Mouse (Mus musculus): ENCODE results near the gene Sertad4.
A peak's percentile ranks its signal among the peaks of the same experiment; 100 is the strongest.

Sertad4 gene

DNA sequence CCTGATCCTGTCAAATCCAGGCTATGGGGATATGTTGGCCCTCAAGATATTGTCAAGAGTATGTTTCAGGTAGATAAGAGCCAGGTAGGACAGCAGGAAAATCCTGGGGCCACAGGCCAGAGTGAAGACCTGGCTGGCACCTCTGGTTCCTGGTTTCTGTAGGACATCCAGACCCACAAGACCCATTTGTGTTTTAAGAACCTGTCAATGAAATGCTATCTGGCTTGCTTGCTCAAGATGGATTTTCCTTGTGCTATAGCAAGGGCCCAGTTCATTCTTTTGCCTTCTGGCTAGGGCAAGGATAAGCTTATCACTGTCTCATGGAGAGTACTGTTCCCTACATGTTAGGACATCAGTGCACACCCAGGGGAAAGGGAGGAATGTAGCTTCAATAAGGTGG lies 3.5 kb downstream of the Sertad4 start:
- no peak for ATAC-seq (ENCODE audit: low TSS enrichment)

DNA sequence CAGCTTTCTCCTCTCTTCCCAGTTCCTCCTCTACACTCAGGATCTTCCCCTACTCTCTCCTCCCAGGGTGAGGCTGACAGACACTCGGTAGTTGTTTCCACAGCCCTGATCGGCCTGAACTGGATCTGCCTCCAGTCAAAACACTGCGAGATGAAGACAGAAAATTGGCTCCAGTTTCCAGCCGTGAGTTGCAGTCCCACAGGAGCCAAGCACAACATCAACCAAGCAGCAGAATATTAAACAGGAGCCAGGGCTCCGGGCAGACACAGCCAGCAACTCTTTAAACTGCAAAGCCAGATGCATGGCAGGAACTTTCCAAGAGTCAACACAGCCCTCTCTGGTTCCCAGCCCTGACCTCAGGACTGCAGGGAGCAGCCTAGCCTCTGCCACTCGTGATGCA lies 3.9 kb downstream of the Sertad4 start:
- no peak for ATAC-seq (ENCODE audit: low TSS enrichment)

DNA sequence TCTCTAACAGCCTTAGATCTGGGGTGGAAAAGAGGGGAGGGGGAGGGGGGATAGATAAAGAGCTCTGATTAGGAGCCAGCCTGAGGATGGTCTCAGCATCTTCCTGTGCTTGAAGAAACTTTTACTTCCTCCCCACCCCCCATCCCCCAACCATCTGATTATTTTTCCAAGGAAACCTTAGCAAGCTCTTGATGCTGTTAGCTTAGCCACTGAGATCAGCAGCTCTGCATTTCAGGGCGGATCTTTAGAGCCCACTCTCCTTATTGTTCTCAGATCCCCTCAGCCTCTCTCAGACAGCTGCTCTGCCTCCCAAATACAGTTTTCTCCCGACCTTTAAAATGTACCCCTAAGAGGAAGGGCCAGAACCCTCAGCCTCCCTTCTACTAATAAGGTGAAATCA lies 4.4 kb downstream of the Sertad4 start:
- no peak for ATAC-seq (ENCODE audit: low TSS enrichment)

DNA sequence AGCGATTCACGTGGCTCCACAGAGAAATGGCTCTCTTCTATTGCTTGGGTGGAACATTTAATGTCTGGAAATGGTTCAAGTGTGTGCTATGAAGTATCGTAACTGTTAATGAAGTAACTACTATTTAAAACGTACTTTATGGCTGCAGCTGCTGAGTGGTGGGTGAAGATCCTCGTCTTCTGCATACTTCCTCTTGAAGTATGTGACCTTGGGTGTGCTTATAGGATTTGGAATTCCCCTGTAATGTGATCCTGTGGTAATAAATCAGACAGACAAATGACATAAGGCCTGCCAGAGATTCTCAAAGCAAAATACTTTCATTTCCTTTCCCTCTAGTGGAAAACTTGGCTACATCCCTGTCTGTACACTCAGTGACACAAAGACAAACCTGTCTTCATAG lies 5.9 kb downstream of the Sertad4 start:
- ATAC-seq (ENCODE audit: low TSS enrichment) = no peak

DNA sequence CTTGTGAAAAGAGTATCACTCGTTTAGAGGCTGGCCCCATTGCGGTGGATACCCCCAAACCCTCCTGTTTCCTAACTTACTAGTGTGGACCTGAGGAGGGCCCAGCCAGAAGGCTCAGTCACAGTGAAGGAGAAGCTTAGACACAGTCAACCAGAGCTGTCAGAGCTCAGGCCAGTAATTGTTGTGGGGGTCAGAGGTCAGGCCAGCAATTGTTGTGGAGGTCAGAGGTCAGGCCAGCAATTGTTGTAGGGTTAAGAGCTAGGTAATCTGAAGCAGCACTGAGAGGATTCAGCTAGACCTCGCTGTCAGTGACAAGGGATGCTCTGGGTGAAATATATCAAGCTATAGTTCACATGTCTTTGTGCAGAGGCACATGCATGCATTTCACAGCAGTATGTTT lies 8.3 kb downstream of the Sertad4 start:
- ATAC-seq (ENCODE audit: low TSS enrichment) = no peak

DNA sequence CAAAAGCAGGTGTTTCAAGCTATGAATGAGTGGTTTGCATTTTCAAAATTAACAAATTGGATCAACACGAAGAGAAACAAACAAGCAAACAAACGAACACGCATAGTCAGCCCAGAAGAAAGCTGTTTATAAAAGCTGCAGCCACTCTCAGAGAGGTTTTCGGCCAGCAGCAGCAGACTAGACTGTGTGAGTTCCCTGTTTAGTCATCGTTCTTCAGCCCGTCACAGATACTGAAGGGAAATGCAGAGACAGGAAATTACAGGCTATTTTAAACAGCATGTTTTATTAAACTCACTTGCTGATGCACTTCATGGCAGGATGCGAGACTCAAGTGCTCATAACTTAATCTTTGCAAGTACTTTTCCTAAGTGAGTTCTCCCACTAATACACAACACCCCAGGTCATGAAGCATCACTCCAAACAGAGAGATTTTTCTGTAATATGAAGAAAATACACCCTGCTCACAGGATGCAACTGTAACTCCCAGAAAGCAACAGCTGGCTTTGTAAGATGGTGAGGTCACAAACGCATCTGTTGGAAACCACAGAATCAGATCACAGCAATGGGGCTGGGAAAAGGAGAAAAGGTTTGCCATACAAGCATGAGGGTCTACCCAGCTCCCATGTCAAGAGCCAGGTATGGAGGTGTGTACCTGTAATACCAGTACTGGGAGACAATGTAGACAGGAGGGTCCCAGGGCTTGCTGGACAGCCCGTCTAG lies 14.3 kb downstream of the Sertad4 start:
- ATAC-seq (ENCODE audit: low TSS enrichment) = peak; percentile 73

DNA sequence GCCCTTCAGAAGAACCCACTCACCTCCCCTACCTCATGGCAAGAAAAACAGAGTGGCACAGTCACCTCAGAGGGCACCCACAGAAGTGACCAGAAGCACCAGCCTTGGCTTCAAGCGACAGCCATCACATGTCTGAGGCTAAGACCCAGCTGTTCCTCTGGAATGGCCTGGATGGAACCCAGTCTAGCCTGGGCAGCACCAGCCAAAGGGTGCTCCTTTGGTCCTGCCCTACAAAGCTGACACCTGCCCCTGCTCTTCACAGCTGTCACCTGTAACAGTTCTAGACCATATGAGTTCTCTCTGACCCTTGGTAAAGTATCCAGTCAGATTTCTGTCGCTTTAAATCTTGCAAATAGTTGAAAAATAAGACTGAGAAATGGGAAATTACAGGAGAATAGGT lies 14.9 kb downstream of the Sertad4 start:
- no peak for ATAC-seq (ENCODE audit: low TSS enrichment)

DNA sequence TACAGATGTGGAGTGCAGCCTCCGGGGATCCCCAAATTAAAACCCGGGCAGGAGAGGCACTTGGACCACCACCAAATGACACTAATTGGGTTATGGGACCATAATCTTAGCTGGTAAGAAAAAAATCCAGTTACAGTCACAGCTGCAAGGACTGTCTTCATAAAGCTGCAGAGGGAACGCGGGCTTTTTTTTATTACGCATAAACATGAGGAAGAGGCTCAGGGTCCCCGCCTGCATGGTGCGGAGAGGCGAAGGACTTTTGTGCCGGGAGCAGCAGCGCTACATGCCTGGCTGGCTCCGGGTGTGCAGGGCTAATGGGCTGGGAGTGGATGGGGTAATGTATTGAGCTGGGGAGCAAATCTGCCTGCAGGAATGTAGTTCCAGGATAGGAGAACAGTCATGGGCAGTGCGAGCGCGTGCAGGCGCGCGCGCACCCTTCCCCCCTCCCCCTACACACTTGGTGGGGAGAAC lies 20.3 kb downstream of the Sertad4 start:
- ATAC-seq (ENCODE audit: low TSS enrichment) = peak; percentile 75

DNA sequence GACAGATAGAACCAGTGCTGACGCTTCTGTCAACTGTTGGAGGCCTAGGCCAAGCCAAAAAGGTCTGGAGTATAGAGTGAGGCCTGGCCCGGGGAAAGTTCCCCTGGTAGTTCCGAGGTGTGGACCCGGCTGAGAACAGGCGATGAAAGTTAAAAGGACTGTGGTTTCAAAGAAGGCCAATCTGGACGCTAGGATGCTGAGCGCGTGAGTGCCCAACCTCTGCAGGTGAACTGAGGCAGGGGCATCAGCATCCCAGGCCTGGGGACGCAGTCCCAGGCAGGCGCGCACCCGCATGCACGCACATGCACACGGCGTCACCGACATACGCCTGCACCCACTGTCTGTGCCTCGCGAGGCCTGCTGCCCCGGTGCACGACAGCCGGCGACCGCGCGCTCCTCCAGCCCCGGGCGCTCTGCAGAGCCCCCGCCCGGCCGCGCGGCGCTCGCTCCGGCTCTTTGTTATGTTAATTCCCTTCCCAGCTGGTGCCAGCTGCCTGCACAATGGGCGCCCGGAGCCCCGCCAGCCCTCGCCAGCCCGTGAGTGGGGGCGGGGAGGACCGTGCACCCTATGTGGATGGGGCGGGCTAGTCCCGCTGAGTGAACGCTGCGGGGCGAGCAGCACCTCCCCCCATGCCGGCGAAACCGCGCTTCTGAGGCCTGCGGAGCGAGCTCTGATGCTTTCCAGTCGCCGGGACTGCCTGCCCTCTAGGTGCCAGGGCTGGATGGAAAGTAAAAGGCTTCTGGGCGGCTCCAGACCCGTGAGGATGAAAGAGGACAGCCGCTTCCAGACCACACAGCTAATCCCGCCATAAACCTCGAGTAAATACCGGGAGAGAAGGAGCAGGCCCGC lies 21.0 kb downstream of the Sertad4 start:
- peak; percentile 78 for ATAC-seq (ENCODE audit: low TSS enrichment)

DNA sequence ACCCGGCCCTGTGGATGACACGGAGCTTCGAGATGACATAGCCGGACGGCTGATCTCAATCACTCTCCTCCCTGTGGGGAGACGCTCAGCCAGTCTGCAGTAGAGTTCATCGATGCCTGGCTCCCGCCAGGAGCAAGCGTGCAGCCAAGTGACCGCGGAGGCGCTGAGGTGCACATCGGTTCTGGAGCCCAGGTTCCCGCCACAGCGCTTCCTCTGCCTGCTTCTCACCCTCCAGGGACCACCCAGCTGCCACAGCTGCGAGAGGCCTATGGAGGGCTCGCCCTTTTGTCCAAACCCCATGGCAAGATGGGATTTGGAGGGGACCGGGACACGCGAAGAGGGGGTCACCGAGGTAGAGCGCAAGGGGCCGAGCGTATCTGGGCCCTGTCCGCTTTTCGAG lies 22.0 kb downstream of the Sertad4 start:
- no peak for ATAC-seq (ENCODE audit: low TSS enrichment)

DNA sequence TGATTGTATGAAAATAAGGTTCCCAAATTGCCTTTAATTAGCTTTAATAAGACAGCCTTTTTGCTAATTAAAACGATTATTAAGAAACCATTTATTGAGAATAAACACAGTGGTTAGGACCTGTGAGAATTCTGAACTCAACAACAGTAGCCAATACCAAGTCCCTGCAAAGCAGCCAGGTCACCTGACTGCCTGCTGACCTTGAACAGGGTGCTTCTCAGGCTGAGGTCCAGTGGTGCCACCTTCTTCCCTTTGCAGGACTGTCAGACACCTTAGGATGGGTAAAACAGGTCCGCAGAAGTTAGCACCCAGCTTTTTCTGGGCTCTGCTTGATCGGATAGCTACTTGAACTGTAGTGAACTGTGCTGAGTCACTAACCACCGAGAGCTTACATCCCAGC lies 22.5 kb downstream of the Sertad4 start:
- no peak for ATAC-seq (ENCODE audit: low TSS enrichment)

DNA sequence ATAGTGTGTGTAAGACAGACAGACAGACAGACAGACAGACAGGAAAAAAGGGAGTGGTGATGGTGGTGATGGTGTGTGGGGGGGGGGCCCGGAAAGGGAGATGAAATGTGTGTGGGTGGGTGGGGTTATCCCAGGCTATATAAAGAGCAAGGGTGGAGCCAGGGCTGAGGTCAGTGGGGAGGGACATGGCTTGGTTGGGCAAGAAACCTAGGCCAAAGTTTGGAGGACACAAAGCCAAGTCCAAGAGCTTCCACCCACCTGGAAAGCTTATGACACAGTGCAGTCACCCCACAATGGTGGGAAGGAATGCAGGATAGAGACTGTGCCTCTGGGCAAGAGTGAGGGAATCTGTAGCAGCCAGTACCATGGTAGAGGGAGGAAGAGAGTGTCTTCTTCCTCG lies 23.2 kb downstream of the Sertad4 start:
- no peak for ATAC-seq (ENCODE audit: low TSS enrichment)

DNA sequence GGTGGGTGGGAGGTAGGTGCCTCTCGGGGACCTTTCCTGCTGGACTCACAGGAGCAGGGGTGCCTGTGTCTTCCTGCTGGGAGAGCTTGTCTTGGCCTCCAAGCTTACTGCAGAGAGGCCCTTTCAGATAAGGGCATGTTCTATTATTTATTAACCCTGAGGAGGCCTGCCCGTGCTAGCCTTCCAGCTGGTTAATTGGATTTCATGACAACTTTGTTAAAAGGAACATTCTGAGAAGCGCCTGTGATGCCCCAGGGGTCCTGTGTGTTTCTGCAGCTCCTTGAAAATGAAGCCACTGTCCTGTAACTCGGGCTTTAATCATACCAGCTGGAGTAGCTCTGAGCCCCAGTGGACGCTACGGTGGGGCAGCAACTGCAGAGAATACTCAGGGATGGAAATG lies 25.1 kb downstream of the Sertad4 start:
- no peak for ATAC-seq (ENCODE audit: low TSS enrichment)

DNA sequence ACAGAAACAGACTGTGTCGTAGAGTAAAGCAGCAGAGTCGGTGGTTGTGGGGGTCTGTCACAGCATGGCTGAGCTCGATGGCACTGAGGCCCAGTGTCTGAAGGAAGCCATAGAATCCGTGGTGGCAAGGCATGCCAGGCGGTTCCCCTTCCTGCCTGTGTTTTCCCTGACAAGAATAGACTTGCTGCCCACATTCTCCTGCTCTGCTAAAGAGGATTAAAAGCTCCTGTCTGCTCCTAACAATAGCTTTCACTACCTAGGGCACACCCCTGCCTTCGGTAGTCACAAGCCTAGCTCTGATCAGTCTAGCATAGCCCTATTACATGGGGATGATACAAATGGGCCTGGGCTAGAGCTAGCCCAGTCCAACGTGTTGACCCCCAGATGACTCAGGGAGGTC lies 26.6 kb downstream of the Sertad4 start:
- ATAC-seq (ENCODE audit: low TSS enrichment) = peak; percentile 80

DNA sequence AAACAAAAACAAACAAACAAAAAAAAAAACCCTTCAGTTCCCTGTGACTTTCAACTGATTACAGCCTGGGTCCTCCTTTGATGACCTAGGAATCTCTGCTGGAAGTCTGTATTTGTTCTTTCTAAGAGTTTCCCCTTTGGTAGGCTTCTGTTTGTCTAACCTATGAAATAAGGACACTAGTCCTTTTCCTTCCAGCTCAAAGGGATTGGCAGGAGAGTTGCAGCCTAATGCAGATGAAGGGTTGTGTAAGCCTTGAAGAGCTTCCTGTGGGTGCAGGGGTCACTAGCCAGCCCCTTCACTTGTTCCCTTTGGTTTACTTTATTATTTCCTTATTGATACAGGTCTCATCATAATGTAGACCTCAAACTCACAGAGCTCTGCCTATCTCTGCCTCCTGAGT lies 27.6 kb downstream of the Sertad4 start:
- ATAC-seq (ENCODE audit: low TSS enrichment) = no peak

DNA sequence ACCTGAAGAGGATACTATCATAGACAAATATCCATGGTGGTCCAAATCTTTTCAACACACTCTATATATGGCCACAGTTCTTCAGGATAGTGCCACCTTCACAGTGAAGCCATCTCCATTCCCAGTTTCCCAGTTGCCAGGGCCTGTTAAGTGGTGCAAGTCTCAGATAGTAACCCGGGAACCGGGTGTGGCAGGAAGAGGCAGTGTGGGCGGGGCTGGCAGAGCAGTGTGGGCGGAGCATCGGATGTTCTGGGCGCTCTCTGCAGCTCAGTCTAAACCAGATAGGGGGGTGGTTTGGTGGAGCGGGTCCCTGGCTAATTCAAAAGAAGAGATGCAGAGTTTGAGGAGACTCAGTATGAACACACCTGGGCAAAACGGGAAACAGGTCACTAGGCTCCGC lies 29.8 kb downstream of the Sertad4 start:
- peak; percentile 33; the same call in 1 of the 2 replicates for ATAC-seq (ENCODE audit: low TSS enrichment)

DNA sequence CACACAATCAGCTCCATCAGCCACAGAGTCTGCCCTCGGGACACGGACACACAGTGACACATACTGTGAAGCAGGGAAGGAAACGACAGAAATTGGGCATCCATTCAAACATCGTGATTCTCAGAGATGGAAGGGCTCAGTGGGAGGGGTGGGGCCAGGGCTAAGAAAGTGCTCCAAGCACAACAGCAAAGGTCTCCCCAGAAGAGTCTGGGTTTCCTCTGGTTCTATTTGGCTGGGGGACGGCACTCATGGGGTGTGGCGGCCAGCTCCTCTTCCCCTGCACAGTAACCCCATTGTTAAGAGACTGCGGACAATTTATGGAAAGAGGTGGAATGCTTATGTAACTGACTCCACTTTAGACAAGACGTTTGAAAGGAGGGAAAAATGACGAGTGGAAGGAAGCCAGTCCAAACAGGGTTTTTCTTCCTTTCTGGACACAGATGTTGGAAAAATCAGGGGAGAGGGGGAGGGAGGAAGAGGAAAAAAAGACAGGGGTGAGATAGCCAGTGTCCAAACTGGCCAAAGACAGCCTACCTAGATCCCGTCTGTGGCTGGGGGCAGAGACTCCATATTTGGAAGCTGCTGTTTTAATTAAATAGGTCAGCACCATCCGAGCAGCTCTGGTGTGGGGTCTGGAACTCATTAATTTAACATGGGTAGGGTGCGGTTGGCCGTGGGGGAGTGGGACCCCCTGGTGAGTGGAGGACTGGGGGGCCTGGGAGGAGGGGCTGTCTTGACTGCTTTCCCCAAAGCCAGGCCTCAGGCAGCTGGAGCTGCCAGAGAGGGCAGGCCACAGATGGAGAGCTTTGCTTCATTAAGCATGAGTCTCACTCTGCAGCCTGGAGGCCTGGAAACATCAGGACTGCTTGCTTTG lies 32.7 kb downstream of the Sertad4 start:
- peak; percentile 57; the same call in 1 of the 2 replicates for ATAC-seq (ENCODE audit: low TSS enrichment)

DNA sequence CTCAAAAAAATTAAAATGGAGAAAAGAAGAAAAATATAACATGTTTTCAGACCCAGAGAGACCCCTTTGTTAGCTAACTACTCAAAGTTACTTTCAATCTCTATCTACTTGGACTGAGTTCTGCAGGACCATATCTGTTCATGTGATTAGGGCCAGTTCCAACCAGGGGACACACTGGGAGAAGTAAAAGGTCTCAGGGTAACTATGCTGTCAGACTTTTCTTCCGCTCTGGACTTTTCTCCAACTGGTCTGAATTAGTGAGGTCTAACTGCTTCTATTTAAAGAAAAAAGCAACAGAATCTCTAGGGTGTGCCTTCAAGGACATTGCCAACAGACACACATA lies 33.3 kb downstream of the Sertad4 start:
- ATAC-seq (ENCODE audit: low TSS enrichment) = no peak; the same call in 1 of the 2 replicates

DNA sequence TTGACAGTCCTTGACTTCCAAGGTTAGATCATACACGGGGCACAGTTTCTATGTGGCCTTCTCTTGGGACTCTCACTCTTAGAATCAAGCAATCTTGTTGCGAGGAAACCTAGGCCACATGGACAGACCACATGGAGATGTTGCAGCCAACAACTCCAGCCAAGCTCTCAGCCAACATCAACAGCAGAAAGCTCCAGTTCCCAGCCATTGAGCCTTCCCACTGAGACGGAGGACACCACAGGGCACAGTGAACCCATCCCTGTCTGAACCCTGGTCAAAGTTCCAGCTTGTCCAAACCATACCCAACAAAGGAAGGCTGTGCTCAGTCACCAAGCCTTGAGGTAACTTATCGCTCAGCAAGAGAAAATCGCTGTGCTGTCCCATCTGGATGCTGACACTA lies 37.2 kb downstream of the Sertad4 start:
- ATAC-seq (ENCODE audit: low TSS enrichment) = no peak

DNA sequence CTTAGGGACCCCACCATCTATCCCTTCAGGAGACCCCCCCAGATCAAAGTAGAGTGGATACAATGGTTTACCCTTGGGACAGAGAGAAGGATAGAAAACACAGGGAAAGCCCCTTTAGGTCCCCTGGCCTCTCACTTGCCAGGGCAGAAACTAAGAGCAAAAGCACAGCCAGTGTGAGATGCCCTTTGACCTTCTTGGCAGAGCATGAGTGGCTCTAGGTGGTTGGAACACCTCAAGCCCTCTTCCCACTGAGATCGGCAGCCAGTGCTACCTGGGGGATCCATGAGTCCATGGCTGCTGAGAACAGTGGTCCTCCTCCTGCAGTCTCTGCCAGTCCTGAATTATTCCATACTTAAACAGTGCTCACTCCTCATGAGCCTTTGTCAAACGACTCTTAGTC lies 39.8 kb downstream of the Sertad4 start:
- no peak for ATAC-seq (ENCODE audit: low TSS enrichment)

DNA sequence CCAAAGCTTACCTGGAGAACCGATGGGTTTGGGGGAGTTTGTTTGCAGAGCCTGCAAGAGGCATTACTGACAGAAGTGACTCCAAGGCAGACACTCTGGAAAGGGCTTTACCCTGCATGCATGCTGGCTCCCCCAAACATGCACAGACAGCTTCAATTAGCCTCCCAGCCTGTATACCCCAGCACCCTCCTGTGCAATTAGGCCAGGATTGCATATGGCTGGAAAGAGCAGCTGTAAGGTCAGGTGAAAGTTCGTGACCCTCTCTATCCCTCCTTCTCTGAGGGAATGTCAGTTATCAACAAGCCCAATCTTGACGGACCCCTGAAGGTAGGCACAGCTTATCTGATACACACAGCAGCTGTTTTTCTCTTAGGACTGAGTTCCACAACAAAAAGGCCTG lies 40.9 kb downstream of the Sertad4 start:
- ATAC-seq (ENCODE audit: low TSS enrichment) = no peak

DNA sequence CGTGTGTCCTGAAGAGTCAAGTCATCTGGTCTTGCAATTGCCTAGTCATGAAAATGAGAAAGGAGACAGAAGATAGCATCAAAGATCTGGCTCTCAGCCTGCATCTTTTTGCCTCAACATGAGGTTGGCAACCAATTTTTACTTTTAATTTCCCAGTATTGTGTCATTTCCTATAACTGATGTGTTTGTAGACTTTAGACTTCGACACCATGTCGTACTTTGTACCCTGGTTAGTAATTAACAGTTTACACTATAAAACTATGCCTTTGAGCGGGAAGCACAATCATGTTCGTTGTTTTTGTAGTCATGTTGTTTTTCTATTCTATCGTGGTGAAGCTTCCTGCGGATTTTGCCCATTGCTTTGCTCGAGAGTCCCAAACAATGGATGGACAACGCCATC lies 42.8 kb downstream of the Sertad4 start:
- no peak for ATAC-seq (ENCODE audit: low TSS enrichment)
